Mouse (Mus musculus): Measurements from ENCODE around the gene Tiam2. TPM values are rescaled to one million over a fixed set of nuclear protein-coding genes. Genes with fewer than 3 reads are reported as not detected.
A peak's percentile ranks its signal among the peaks of the same experiment; 100 is the strongest.

Gene Tiam2
- polyA plus RNA-seq, 2 experiments from 2014 or later: 1.0 to 1.7 TPM

DNA sequence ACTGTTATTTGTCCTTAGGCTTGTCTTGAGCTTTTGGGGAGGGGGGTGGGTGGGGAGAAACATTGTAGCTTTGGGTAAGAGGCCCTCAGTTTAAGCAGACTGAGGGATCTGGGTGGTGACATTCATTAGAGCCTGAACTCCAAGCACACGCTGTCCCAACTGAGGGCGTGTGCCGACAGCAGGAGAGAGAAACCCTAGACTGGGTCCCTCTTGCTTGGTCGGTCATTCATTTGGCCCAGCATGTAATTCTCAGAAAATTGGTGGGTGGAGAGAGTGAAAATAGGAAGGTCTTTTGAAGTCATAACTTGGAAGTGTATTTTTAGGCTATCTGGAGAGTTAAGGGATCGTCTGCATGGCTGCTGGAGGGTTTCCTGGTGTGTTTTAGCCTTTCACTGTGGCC, 71.5 kb downstream of the Tiam2 start:
- ATAC-seq: no peak

DNA sequence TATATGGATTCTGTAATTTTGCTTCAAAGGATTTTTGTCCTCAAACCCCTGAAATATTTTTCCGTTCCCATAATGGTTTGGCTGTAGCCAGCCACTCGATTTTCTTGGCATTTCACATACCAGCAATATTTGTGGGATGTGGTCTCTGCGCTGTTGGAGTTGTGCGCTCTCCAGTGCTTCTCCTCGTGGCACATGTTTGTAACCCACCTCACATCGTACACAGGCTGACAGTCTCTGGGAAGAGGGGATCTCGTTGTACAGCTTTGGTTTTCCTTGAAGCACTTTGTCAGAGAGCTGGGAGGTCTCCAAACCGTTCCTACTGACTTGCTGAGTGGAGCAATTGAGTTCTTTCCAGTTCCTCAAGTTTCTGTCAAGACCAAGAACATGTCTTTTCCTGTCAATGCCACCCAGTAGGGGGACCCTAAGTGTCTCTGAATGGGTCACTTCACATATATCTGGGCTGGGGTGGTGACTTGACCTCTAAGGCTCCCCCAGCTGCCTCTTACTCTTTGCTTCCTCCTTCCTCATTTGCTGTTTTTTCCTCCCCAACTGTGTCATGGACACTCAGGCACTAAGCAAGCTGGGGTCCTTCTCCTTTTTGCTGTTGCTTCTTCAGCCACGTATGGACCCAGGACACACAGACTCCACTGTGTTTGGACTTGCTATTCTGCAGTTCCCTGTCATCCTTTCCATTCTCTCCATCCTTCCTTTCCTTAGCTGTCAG, 79.1 kb downstream of the Tiam2 start:
- no peak for ATAC-seq

DNA sequence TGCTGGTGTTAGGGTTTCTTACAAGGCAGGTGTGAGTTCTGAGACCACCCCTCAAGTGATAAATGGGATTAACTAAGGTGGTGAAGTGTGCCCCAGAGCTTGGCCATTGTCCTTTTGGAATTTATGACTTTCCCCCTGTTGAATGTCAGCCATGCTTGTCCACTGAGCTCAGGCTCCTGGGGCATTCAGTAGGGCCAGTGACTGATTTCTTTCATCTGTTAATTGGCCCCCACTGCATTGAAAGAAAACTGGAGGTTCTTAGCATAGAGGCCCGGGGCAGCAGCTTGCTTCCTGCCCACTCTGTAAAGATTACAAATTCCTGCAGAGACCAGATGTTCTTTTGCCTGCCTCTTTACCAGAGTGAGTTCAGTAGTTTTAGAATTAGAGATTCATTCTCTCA, 80.7 kb downstream of the Tiam2 start:
- no peak for ATAC-seq

DNA sequence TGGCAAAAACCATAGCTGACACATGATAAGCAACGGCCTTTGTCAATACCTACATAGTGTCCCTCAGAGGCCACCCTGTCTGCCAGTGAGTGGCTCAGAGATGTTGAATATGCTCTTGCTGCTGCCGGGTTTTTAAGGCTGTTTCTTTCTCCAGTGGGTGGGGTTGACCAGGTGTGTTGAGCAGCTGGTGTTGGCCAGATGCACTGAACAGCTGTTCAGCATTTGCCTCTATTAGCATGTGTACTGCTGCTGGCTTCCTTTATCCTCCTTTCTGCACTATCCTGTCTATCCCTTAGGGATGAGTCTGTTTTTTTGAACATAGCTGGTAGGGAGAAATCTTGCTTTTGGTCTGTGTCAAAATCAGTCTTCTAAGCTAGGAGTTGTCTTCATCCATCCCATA, 83.9 kb downstream of the Tiam2 start:
- ATAC-seq: no peak

DNA sequence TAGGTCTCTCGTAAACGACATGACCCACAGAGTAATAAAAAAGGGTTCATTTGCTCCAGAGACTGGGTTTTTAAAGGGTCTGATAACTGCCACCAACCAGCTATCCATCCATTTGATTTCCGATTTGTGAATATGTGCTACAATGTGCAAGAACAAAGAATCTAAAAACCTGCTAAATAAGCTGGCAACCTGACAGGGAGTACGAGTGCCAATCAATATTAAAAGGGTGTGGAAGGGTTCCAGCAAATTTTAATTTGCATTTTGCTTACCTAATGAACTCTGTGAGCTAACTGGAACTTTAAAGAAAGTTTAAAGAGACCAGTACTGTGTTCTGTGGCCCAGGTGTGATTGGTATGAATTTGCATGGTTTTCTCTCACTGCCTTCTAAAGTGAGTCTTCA, 86.4 kb downstream of the Tiam2 start:
- no peak for ATAC-seq

DNA sequence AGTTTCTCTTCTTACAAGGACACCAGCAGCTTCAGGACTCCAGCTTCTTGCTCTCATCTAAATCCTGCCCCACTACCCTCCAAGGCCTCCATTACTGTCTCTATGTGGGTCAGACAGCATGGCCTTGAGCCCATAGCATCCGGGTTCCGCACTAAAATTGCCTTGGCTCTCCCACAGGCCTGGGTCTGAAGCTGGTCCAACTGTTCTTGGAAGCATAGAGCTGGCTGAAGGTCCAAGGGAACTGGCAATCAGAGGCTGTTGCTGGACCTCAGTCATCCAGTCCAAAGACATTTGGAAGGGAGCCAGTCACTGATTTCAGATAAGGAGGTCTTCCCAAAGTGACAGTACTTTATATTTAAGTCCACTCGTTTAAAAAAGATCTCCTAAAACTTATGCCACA, 89.2 kb downstream of the Tiam2 start:
- ATAC-seq: no peak

DNA sequence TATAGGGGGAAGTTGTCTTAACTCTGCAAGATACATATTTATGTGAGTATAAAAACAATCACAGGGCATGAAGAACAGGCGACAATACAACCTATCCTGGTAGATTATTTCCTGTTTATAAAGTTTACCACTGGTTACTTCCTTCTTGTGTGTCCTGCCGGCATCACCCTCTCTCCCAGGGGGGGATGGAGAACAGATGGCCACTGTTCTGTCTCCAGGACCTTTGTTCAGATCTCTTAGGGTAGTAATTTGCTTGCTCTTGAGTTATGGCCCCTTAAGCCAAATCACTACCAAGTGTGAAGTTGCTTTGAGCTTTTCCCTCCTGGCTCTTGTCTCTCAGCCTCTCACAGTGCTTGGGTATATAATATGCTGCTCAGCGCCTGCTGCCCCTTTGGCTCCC, 90.0 kb downstream of the Tiam2 start:
- no peak for ATAC-seq

DNA sequence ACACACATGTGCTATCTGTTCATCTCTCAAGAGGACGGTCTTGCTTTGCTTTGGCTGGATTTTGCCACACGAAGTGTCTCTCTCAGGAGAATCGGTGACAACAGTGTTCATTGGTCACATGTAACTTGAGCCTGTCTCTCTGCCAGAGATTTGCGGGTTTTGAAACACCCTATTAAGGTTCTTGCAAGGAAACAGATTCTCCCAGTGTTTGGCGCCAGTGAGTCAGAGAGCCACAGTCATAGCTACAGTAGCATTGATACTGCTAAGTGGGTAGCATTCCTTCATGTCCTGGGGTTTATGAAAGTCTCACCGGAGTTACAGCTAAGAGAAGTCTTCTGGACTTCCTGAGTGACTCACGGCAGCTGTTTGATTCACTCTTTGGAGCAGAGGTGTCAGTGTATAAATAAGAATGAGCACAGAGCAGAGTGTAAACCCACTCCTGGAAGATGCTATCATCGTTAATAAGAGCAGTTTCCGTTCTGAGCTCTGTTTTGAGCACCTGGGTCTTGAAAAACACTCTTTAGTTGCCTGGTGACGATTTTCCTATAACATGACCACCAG, 93.1 kb downstream of the Tiam2 start:
- ATAC-seq: no peak

DNA sequence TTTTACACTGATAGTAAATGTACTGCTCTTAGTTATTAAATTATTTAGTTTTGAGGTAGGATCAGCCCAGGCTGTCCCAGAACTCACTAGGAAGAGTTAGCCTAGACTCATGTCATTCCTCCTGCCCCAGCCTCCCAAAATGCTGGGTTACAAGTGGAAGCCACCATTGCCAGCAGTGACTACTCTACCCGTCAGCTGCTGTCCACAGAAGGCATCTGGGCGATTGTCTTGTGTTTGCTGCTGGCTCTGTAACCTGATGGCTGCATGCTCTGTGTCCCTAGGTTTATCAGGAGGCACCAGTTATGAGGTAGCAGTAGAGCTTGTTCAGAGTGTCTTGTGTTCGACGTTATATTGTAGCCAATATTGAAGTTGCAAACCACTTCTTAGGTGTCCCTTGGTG, 93.8 kb downstream of the Tiam2 start:
- ATAC-seq: no peak

DNA sequence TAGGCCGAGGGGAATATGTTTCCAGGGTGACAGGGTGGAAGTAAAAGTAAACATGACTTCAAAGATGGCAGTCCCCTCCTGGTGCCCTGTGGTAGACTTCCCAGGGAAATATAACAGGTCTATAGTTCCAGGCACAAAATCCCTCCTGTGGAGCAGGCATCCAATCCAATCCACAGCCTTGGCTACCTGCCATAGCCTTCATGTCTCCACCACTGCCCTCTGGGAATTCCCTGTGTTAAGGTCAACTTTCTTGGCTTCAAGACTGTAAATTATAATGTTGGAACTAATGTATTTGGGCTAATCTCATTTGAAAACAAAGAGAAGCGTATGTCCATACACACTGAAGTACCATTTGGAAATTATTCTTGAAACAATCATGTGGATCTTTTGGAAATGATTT, 97.0 kb downstream of the Tiam2 start:
- no peak for ATAC-seq

DNA sequence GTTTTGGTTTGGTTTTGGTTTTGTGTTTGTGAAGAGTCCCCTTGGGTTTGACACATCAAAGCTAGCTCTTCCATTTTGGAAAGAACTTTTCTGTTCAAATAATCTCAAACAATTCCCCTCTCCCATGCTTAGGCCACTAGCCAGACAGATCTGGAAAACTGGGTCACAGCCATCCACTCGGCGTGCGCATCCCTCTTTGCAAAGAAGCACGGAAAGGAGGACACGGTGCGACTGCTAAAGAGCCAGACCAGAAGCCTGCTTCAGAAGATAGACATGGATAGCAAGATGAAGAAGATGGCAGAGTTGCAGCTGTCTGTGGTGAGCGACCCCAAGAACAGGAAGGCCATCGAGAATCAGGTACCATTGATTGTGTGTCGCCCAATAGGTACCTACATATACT, 102.3 kb downstream of the Tiam2 start:
- ATAC-seq: no peak

DNA sequence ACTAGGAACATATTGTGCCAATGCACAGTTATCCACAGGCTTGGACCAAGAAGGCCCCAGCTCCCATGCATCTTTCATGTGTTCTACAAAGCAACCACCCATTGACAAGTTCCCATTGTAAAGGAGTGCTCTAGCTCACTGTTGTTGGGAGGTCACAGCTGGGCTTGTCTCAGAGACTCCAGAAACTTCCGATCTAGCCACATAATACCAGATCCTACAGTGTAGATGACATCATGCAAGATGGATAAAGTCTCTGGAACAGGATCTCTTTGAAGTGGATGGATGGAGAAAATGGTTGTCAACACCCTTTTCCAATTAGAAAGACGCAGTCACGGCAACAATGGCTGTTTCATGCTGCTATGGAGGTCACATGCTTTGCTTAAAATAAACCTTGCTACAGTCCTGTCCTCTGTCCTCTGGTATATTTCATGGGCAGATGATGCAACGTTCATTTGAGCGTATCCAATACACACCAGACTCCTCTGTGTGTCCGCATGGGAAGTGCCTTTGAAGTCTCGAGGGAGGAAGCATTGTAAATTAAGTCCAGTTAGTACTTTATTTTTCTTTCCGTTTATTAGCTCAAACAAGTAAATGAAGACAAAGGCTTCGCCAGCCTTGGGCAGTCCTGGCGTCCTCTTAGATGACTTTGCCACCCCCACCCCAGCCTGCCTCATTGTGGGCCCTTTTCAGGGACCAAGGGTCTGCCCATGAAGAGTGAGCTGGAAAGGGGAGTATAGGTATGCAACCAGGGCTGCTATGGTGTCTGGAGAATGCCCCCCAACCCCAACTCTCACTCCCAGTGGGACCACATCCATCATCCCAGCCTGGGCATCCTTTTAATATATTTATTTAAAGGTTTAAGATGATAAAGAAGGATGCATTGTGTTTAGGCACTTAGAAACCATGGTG, 106.5 kb downstream of the Tiam2 start:
- no peak for ATAC-seq

DNA sequence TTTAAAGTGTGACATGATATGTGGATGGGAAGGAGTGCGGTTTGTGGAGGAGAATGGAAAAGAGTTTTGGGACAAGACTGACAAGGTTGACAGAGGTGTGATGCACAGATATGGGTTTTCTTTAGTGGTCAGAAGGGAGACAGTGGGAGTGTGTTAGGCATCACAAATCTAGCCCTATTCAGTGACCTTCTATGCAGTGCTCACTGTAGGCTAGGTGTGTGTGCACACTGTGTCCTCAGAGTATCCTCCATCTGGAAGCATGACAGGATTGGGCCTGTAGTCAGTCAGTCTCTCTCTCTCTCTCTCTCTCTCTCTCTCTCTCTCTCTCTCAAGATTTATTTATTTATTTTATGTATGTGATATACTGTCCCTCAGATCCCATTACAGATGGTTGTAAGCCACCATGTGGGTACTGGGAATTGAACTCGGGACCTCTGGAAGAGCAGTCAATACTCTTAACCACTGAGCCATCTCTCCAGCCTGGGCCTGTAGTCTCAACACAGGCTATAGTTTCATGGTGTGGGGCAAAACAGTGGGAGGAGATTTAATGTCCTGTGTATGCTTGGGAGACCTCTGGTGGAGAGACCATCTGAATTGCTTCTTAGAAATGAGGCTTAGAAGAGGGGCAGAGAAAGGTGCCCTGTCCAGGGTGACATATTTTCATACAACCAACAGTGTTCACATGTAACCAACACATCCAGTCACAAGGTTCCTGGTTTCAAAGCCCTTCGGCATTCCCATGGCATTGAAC, 107.3 kb downstream of the Tiam2 start:
- ATAC-seq: no peak

DNA sequence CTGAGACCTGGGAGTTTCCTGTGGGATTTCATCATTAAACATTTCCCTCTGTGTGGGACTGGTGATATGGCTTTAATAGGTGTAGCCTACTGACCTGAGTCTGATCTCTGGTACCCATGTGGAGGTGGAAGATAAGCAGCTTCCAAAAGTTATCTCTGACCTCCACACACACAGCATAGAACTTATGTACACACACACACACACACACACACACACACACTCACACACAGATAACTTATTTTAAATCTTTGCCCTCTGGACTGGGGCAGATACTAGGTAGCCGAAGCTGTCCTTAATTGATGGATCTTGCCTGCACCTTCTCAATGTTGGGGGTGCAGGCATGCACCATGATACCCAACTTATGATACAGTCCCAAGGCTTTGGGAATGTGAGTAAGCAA, 108.9 kb downstream of the Tiam2 start:
- no peak for ATAC-seq

DNA sequence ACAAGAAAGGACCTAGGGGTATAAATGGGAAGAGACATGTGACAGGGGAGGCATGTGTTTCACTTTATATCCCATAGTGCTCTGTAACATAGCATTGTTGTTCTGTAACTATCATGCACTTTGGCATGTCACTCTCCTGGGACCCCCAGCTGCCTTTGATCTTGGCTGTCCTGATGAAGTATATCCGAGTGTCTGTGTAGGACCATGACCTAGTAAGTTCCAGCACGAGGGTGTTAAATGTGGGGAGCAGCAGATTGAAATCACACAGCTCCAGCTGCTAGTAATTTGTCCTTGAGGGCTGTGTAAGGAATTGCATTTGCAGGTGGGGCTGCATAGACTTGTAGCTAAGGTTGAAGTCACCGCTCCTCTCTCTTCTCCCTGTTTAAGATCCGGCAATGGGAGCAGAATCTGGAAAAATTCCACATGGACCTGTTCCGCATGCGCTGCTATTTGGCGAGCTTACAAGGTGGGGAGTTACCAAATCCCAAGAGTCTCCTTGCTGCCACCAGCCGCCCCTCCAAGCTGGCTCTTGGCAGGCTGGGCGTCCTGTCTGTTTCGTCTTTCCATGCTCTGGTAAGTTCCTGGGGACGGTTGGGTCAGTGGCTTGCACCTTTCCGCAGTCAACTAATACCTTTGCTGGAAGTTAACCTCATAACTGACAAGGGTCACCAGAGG, 110.6 kb downstream of the Tiam2 start:
- no peak for ATAC-seq

DNA sequence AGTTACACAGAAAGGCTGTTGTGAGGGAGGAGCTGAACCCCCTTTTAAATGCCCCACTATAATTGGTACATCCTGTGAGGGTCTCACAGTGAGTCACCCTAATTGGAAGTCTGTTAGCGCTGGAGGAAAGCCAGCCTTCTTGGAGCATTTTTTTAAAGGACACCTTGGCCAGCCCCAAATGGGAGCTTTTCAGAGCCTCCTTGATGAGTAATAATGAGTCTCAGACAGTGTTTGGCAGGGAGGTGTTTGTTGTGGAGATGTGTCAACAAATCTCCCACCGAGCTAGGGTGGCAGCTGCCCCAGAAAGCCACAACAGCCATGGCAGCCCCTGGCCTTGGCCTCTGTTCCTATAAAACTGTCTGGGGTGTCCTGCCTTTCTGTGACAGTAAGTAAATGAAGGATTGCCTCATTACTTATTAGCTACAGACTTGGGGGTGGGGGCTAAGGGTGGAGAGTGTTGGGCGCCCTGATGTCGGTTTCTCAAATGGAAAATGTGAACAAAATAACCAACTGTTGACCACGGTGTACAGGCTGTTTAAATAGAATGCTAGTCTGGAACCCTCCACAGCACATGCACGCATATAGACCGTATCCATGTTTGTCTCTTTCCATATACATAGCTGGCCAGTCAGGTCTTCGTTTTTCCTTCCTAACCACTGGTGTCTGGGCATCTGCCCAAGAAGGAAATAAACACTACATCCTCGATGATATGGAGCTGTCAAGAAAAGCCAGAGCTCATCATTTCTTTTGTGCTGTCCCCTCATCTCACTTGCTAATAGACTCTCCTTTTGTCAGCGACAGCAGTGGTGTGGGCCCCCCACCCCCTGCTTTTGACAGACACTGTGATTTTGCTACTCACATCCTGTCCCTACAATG, 116.4 kb downstream of the Tiam2 start:
- ATAC-seq: no peak

DNA sequence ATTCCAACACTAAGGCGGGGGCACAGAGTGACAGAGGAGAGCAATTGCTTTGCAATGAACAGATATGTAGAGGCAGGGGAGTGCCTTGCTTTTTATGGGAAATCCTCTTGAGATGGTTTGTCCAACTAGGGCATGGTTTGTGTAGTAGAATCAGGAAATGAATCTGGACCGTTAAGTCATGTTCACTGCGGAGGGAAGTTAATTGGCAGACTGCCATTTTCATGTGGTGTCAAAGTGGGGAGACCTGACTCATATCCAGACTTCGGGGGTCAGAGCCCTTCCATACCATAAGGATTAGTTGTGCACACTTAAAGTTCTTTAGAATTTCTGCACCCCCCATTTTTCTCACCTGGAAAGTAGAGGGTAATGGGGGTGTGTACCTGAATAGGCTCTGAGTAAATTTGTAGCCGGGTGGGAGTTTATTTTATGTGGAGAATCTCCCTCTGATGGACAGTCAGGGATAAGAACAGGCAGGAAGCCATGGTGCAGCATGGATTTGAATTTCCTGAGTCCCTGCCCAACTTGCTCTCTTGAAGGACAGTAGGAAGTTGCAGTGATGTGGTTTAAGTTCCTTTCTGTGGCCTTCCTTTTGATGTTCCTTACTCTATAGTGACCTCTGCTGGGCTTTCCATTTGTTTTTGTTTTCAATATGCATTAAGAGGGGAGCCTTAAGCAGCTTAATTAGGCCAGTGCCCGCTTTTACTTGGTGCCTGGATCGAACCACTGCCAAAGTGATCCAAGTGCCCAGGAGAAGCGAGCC, 120.0 kb downstream of the Tiam2 start:
- no peak for ATAC-seq

DNA sequence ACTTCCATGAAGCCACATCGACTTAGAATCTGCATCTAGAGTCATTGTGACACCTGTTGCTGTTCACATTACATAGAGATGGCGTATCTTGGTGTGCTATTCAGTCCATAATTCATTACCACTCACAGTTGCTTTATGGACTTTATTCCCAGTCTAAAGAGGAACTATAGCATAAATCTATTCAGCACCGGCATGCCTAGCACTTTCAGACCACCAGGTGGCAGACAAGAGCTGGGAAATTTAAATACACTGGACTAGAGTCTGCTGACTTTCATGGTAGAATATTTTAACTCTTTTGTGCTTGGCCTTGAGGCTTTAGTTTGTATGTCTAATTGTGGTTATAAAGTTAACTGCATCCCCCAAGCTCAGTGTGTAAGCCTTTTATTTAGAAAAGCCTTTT, 122.4 kb downstream of the Tiam2 start:
- ATAC-seq: peak; percentile 31

DNA sequence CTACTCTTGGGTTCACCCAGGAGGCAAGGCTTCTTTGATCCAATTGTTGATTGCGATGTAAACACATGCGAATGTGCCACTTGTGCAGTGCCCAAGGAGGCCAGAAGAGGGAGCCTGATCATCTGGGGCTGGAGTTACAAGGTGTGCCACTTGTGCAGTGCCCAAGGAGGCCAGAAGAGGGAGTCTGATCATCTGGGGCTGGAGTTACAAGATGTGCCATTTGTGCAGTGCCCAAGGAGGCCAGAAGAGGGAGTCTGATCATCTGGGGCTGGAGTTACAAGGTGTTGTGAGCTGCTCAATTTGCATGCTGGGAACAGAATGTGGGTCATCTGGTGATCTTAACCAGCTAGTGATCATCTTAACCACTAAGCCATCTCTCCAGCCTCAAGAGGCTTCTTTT, 124.7 kb downstream of the Tiam2 start:
- peak; percentile 96 for ATAC-seq

DNA sequence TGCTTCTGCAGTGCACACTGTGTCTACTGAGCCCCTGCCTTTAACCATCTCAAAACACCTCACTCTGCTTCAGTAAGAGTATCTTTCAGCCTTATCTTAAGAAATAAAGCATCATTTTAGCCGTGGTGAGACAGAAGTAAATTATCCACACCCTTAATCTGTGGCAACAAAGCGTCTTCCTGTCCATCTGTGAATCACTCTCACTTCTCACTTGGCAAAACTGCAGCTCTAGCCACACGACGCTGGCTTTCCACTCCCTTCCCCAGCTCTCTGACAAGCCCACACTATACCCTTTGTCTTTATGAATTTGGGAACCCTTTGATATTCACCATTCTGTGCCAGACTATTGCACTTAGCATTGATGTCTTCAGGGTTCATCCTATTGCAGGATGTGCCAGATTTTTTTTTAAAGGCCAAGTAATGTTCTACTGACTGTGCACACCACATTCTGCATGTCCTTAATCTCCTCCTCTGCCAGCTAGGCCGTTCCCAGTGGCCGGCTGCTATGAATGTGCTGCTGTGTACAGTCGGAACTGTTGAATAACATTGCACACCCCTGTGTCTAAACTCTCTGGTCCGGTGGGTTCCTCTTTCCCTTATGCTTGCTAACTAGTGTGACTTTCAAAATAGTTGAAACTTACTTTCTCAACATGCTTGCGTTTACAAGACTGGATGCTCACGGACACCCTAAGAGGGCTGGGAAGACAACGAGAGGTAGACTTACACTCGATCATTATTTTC, 126.4 kb downstream of the Tiam2 start:
- no peak for ATAC-seq

All from activated CD4-positive, CD25-positive, alpha-beta regulatory T cell, adult 4 months (primary cell).